Mouse (Mus musculus): ENCODE results near the gene Gm20388.

- no peak for TF ChIP-seq CTCF (IDR thresholded peaks at IDR 0.05; ENCODE audit: borderline replicate concordance, extremely low read depth, insufficient read depth, insufficient read length)
- TF ChIP-seq POLR2A (IDR thresholded peaks at IDR 0.05; ENCODE audit: borderline replicate concordance, extremely low read depth, insufficient read depth, insufficient read length, poor library complexity, severe bottlenecking), result no peak
Observed at GRCm38 (mm10) chr8:120627298-120627697, 716.7 kb downstream of the Gm20388 start.

Data from brain, embryonic 14.5 days (tissue).